Comparison of ENCODE assay signal across 9 mouse cellular contexts in the genomic region with DNA sequence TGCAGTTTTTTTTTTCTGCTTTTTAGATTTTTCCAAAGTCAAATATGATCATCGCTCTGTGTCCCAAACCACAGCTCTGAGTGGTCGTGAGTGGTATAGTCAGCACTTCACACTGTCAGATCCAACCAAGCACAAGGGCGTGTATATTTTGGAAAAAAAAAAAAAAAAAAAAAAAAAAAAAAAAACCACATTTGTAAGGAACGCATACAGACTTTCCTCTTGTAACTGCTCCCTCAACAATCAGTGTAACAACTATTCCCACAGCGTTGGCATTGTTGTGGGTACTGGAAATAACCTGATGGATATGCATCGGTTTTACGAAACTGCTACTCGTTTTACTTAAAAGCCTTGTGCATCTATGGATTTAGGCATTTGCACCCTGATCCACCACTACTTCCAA.
"Had no signal": no experiment of that assay in that cellular context is flagged by ENCODE, and none has a peak within 500 bp of the region (broad histone marks: within the 10 kb centered on the region; RNA-seq: fewer than 3 reads in every experiment).

No protein-coding gene starts in this region.

- DNase-seq: right cerebral cortex, adult 18-20 months; right cerebral cortex, postnatal 25 days had no signal

- H3K36me3 ChIP-seq: midbrain, embryonic 10.5 days; midbrain, embryonic 12.5 days; neural tube, embryonic 13.5 days; neural tube, embryonic 15.5 days had no signal

- H3K9me3 ChIP-seq: midbrain, embryonic 10.5 days; midbrain, embryonic 12.5 days; neural tube, embryonic 13.5 days; neural tube, embryonic 15.5 days had no signal

- H3K27me3 ChIP-seq: midbrain, embryonic 12.5 days; neural tube, embryonic 13.5 days; neural tube, embryonic 15.5 days had no signal

- H3K27ac ChIP-seq: liver, embryonic 14.5 days; midbrain, embryonic 12.5 days; neural tube, embryonic 13.5 days; neural tube, embryonic 15.5 days had no signal

- H3K9ac ChIP-seq: liver, embryonic 14.5 days; lung, embryonic 14.5 days; midbrain, embryonic 12.5 days; neural tube, embryonic 13.5 days; neural tube, embryonic 15.5 days had no signal

- H3K4me3 ChIP-seq: myocyte; neural tube, embryonic 13.5 days; neural tube, embryonic 15.5 days had no signal
